Mouse (Mus musculus) T-helper 1 cell (primary cell): Measurements from ENCODE around the gene Il10ra.

Source experiments
- in situ Hi-C: fragments of 300-600 bp; cut with MboI, MseI; formaldehyde crosslinking; loops from one replicate; pipeline ENCODE4 v1.15.1; 2025; ENCODE audit warnings: high pct_unique_total_duplicates

The Il10ra gene

DNA sequence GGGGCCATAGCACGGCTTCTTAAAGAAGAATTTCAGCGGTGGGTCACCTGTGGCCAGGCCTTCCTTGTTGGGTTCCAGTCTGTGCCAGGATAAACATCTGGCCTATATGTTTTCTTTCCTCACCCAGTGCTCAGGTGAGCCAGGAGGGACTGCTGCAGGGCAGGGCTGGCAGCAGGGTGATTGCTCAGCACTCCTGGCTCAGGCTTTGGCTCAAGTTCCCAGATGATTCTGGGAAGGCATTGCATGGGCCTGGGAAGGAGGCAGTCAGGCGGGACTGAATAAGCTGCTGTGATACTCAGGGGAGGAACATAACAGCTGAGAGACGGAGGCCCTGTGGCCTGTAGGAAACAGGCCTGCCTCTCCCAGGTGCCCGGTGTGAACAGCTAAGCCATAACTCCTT lies 63.8 kb downstream of the Il10ra start:
- in situ Hi-C loops, result no loop called here
